Mouse (Mus musculus): Measurements from ENCODE around the gene Atp1b1.

DNA sequence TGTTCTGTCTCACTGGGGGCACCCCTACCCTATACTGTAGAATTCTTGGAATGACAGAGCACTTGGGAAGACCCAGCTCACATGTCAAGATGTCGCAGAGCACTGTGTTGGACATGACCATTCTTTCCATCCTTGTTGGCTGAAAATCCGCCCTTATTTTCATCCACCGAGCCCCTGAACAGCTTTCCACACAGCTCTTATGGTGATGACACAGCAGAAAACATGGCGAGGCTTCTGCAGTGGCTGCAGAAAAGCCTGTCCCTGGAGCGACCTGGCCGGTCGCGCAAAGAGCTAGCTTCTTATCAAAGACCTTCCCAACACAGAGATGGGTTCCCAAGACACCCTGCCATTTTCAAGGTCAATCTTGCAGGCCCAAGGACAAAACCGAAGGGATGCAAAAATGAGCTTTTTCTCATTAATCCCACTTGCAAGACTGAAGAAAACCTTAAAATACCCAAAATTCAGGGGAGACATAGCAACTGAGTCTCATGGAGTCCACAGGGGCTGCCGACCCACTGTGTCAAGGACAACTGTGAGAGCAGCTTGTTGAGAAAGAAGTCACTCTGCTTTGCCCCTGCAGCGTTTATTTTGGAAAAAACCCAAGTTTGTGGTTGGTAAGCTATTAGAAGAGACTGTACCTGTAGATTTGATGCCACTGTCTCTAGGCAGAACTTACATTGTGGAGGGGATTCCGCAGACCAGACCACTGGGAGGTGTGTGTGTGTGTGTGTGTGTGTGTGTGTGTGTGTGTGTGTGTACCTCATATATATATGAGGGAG, 1.2 kb upstream of the Atp1b1 start:
- TF ChIP-seq CTCF (IDR thresholded peaks at IDR 0.05; ENCODE audit: low read depth) = no peak
- TF ChIP-seq EP300 (IDR thresholded peaks at IDR 0.05; ENCODE audit: low read depth) = no peak
